Mouse (Mus musculus) T-helper 17 cell (primary cell): ENCODE measurements at regions not wholly inside any gene's neighbourhood (a gene's known extent, or its start where the extent isn't known, plus 50 kb on each side); places are given as distances from the start of the nearest gene placed in this dataset.

Source experiments
- in situ Hi-C, 2 experiments: fragments of 300-600 bp; cut with MboI, MseI; formaldehyde crosslinking; loops; 1 replicate in 1 of 2; 2 replicates in 1 of 2; pipeline ENCODE4 v1.15.1; 2025; ENCODE audit warnings: high pct_unique_total_duplicates in 2 of 2

DNA sequence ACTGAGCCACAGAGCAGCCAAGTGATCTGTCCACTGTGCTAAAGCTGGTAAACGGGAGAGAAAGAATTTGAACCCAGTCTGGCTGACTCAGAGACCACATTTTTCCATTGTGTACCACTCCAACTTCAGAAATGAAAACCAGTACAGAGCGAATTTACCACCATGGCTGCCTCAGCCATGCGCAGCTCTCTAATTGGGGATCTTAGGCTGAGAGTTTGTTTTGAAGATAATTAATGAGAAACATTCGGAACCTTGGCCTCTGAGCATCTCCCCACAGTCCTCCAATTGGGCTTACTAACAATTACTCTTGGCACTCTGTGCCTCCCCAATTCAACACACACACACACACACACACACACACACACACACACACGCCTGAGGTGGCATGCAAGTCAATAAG, 128.3 kb downstream of the Mtx3 start:
- in situ Hi-C loops, result loop anchor here in 1 of 2 experiments (25.0 kb wide), 1 partner anchor 386 kb away; the partner anchor contains the start of gene Spz1

DNA sequence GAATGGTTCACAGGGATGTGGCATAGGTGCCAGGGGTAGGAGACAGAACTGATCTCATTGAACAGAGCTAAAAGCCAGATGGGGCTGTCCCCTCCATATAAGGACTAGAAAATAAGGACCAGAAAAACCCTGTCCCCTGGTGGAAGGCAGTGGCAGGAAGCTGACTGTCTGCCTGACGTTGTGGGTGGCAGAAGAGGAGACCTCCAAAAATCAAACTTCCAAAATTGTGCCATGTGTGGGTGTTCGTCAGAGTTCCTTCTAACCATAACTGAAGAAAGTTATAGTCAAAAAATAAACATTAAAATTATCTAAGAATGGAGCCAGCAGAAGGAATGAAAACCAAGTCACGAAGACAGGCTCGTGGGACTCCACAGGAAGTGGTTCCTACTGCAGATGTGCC, 129.2 kb downstream of the Mtx3 start:
- in situ Hi-C loops, result loop anchor here in 1 of 2 experiments (25.0 kb wide), 1 partner anchor 386 kb away; the partner anchor contains the start of gene Spz1

DNA sequence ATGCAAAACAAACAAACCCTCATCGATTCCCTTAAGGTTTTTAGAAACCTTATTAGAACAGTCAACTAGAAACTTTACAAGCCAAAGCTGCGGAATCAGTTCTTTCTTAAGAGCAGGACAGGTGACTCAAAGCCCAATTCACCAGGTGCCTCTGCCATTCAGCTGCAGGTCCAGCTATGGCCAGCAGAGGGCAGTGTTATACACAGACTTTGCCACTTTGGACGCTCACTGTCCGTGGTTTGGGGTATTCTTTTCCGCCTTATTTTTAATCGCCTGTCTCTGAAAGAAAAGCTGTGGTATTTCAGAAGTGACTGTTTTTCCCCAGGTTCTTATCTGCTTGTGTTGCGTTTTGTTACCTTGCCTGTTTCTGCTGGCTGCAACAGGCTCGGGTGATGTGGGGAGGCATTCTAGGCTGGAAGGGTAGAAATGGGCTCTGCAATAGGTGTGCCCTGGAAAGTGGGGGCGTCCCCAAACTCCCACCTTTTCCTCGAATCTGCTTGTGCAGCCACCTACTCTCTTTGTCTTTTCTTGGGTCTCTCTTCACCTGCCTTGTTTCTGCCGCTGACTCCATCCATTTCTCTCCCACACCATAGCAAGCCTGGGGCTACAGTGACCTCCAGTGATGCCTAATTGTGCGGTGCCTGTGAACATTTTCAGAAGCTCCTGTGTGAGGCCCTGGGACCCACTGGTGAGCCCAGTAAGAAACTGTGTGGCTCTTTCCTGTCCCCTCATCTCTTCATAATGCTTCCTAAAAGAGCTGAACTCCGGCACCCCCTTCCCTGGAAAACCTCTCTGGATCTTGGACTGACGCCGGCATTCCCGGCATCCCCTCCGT, 142.4 kb downstream of the Mtx3 start:
- in situ Hi-C loops, result loop anchor here (5.0 to 10.0 kb wide), 3 partner anchors 260 to 318 kb away; no protein-coding TSS in a partner anchor

DNA sequence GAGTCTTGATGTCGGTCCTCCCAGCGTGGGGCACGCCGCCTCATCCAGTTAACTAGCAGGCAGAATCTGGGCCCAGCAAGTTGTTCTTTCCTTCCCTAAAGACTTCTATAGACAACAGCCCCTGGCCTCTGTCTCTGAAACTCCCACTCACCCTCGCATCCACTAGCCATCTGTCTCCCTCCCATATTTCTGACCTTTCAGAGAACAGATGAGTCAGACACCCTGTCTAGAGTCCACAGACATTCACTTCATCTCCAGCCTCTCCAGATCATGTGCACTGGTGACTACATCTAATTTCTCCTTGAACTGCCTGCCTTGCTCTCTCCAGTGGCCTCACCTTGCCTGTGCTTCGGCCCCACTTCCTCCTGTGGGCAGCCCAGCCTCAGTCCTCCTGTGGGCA, 143.1 kb downstream of the Mtx3 start:
- in situ Hi-C loops, result loop anchor here (5.0 to 10.0 kb wide), 3 partner anchors 260 to 317 kb away; no protein-coding TSS in a partner anchor

DNA sequence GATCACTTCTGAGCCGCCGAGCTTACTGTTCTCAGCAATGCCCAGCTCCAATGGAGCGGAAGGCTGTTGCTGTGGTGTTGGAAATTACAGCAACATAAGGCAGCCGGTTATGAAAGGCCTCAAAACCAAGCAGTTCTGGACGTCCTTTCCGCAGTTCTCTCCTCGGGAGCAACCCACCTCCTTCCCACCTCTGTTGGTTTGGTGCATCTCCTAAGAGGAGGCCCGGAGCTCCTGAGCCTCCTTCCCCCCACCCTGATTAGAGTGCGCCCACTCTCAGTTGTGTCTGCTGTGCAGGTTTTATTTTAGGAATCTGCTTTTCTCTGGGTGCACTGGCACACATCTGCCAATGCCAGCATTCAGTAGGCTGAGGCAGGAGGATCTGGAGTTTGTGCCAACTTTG, 144.0 kb downstream of the Mtx3 start:
- in situ Hi-C loops, result loop anchor here (5.0 to 10.0 kb wide), 3 partner anchors 259 to 316 kb away; no protein-coding TSS in a partner anchor

DNA sequence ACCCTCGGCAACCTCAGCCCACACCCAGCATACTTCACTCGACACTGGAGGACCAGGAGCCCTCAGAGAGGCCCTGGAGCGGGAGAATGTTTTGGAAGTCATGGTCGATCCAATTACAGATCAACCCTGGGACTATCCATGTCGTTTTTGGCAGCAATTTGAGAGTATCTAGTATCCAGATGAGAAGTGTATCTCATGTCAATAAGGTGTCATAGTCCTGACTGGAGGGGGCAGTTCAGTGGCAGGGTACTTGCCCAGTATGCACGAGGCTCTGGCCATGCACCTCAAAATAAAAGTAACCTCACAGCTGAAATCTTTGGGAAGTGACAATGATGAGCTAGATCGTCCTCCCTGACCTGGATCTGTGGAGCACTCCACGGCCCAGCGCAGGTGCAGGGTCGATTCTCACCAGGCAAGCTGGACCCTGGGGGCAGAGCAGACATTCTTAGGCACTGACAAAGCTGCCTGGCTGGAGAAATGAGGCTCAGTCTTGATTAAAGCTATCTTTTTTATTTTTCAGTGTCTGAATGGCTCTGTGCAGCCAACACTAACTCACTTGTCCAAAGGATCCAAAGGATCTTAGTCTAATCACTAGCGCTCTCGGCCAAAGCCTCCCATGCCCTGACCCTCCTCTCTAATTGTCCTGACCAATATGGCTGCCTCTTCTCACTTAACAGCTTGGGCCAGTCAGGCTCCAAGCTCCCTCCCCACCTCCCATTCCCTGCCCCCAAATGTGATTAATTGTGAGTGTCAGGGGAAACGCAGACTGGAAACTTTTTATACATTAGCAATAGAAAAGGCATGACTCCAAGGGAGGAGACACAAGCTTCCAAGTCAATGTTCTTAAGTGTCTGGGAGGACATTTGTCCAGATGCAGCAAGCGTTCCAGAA, 146.0 kb downstream of the Mtx3 start:
- in situ Hi-C loops, result loop anchor here in 1 of 2 experiments (10.0 kb wide), 1 partner anchor 244 kb away; no protein-coding TSS in a partner anchor
